Mouse (Mus musculus) myocyte (in vitro differentiated cells): ENCODE measurements around the gene Mapre1. TPM values are rescaled to one million over a fixed set of nuclear protein-coding genes. Genes with fewer than 3 reads are reported as not detected.

Source experiments
- H3K27me3 ChIP-seq: one replicate; pipeline ENCODE4 v1.6.1; 2011; ENCODE audit not compliant: control insufficient read depth, insufficient read depth, insufficient read length
- H3K36me3 ChIP-seq: one replicate; pipeline ENCODE4 v1.6.1; 2011; ENCODE audit not compliant: control insufficient read depth, insufficient read depth
- H3K4me2 ChIP-seq: one replicate; pipeline ENCODE4 v1.6.1; 2011; ENCODE audit warnings: low read depth, control low read depth
- H3K4me3 ChIP-seq: one replicate; pipeline ENCODE4 v1.5.1; 2011; ENCODE audit warnings: mild to moderate bottlenecking, control low read depth, moderate library complexity
- H3K79me2 ChIP-seq: one replicate; pipeline ENCODE4 v1.6.1; 2011; ENCODE audit not compliant: control insufficient read depth, insufficient read depth
- H3ac ChIP-seq: one replicate; pipeline ENCODE4 v1.6.1; 2011; ENCODE audit not compliant: control insufficient read depth, insufficient read length
- CEBPB ChIP-seq: IDR thresholded peaks from 2 replicates; pipeline ENCODE4 v1.6.1; 2011; ENCODE audit warnings: mild to moderate bottlenecking, moderate library complexity; ENCODE audit not compliant: poor library complexity, insufficient read depth, severe bottlenecking
- E2F4 ChIP-seq: IDR thresholded peaks from one replicate; pipeline ENCODE4 v1.6.1; 2011; ENCODE audit warnings: mild to moderate bottlenecking, control low read depth, moderate library complexity; ENCODE audit not compliant: insufficient read depth
- MAX ChIP-seq: IDR thresholded peaks from one replicate; pipeline ENCODE4 v1.6.1; 2011; ENCODE audit warnings: low read depth, mild to moderate bottlenecking, control low read depth
- MYOD1 ChIP-seq, 3 experiments: IDR thresholded peaks; one replicate each; pipeline ENCODE4 v1.6.1; 2011; ENCODE audit warnings: control low read depth in 2 of 3, low read depth in 2 of 3, mild to moderate bottlenecking in 2 of 3, moderate library complexity in 1 of 3; ENCODE audit not compliant: insufficient read length in 2 of 3, control insufficient read depth in 1 of 3
- MYOG ChIP-seq, 3 experiments: IDR thresholded peaks; one replicate each; pipeline ENCODE4 v1.6.1; 2011; ENCODE audit warnings: control low read depth in 2 of 3, low read depth in 2 of 3, mild to moderate bottlenecking in 2 of 3; ENCODE audit not compliant: insufficient read length in 2 of 3, control insufficient read depth in 1 of 3, insufficient read depth in 1 of 3
- POLR2A ChIP-seq: IDR thresholded peaks from one replicate; pipeline ENCODE4 v1.6.1; 2011; ENCODE audit warnings: low read depth, mild to moderate bottlenecking, control low read depth, moderate library complexity; ENCODE audit not compliant: insufficient read length
- POLR2AphosphoS2 ChIP-seq: IDR thresholded peaks from one replicate; pipeline ENCODE4 v1.6.1; 2011; ENCODE audit warnings: low read depth, control low read depth; ENCODE audit not compliant: insufficient read length
- REST ChIP-seq: IDR thresholded peaks from one replicate; pipeline ENCODE4 v1.6.1; 2011; ENCODE audit warnings: mild to moderate bottlenecking, control low read depth, moderate library complexity; ENCODE audit not compliant: insufficient read depth, insufficient read length
- SRF ChIP-seq: IDR thresholded peaks from one replicate; pipeline ENCODE4 v1.6.1; 2011; ENCODE audit warnings: low read depth; ENCODE audit not compliant: control insufficient read depth, insufficient read length
- TCF12 ChIP-seq: IDR thresholded peaks from one replicate; pipeline ENCODE4 v1.6.1; 2011; ENCODE audit warnings: mild to moderate bottlenecking, control low read depth; ENCODE audit not compliant: poor library complexity, insufficient read depth, severe bottlenecking
- TCF3 ChIP-seq: IDR thresholded peaks from one replicate; pipeline ENCODE4 v1.6.1; 2011; ENCODE audit warnings: low read depth, control low read depth; ENCODE audit not compliant: insufficient read length
- USF1 ChIP-seq: IDR thresholded peaks from one replicate; pipeline ENCODE4 v1.6.1; 2011; ENCODE audit warnings: low read depth, mild to moderate bottlenecking, control low read depth, moderate library complexity
- polyA plus RNA-seq: library from polyadenylated mRNA; unstranded; fragments of >200 nt; fragmentation: generic; extraction: Trizol; gene quantifications from one replicate; pipeline ENCODE4 v1.2.1, GENCODE M21; 2012; ENCODE audit warnings: missing spikeins

Gene Mapre1
- polyA plus RNA-seq, 1 experiment, result 60.5 TPM

GRCm38 (mm10) chr2:153741437-153742065 is 477 bp downstream of the Mapre1 start:
- H3K27me3 ChIP-seq, result no peaks in the 10 kb centered on the region
- H3K4me3 ChIP-seq, result peak overlapping the region; percentile 84
- peaks cover 52% of the 10 kb centered on the region for H3K79me2 ChIP-seq
- H3ac ChIP-seq, result peak overlapping the region; percentile 54
- TF ChIP-seq POLR2A (no peak), POLR2AphosphoS2 (peak; percentile 43)
- no peaks in the 10 kb centered on the region for H3K36me3 ChIP-seq
- peak overlapping the region; percentile 86 for H3K4me2 ChIP-seq

GRCm38 (mm10) chr2:153747994-153748393 is 6.9 kb downstream of the Mapre1 start:
- peaks cover 11% of the 10 kb centered on the region for H3K36me3 ChIP-seq
- TF ChIP-seq TCF12 (no peak), POLR2A (no peak), USF1 (no peak), SRF (no peak), CEBPB (no peak), E2F4 (no peak), MYOG (IDR thresholded peaks at IDR 0.05; ENCODE audit: control insufficient read depth in 1 of 3, insufficient read depth in 1 of 3, insufficient read length in 2 of 3, low read depth in 2 of 3) (no peak), MYOD1 (IDR thresholded peaks at IDR 0.05; ENCODE audit: control insufficient read depth in 1 of 3, insufficient read length in 2 of 3, low read depth in 2 of 3) (no peak), MAX (no peak), TCF3 (no peak), REST (no peak), POLR2AphosphoS2 (no peak)

DNA sequence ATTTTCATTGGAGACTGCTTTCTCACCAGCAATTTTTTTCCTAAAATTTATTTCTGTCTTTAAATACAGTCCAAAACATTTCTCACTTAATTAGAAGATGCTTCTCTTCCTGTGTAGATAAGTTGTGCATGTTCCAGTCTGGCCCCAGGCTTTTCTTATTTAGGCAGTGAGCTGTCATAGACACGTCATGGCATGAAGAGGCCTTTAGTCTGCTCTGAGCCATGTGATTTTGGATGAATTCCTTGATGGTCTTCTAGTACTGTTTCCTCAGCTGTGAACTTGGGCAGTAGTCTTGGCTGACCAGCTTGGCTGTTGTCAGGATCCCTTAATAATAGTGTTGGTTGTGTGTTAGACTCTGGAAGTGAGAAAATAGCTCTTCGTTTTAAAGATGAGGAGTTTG is 9.3 kb downstream of the Mapre1 start:
- H3ac ChIP-seq, result no peak overlapping the region
- no peaks in the 10 kb centered on the region for H3K27me3 ChIP-seq
- TF ChIP-seq REST, result no peak
- TF ChIP-seq POLR2A, result no peak
- TF ChIP-seq TCF3, result no peak
- no peak for TF ChIP-seq POLR2AphosphoS2
- H3K4me2 ChIP-seq, result no peak overlapping the region
- peaks cover 92% of the 10 kb centered on the region for H3K79me2 ChIP-seq
- no peak overlapping the region for H3K4me3 ChIP-seq
- peaks cover 11% of the 10 kb centered on the region for H3K36me3 ChIP-seq

More at GRCm38 (mm10) chr2:153747994-153748393, 6.9 kb downstream of the Mapre1 start:
- H3K79me2 ChIP-seq, result peaks cover 92% of the 10 kb centered on the region
- H3K4me3 ChIP-seq, result no peak overlapping the region
- H3ac ChIP-seq, result no peak overlapping the region
- H3K27me3 ChIP-seq, result no peaks in the 10 kb centered on the region
- no peak overlapping the region for H3K4me2 ChIP-seq

DNA sequence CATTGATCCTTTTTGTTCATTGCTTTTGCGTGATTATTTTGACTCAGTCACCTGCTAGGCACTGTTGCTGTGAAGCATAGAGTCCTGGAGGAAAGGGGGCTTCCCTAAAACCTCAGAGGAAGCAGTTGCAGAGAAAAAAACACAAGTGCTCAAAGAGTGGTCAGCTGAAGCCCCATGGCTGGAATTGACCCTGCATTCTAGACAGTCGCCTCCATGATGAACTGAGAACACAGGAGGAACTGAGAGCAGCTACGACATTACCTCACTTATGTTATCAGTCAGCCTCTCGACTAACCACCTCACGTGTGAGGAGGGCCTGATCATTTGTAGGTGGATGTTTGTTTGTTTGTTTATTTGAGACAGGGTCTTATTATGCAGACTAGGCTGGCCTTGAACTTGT is 21.0 kb downstream of the Mapre1 start:
- H3K36me3 ChIP-seq, result peaks cover 66% of the 10 kb centered on the region
- H3K4me2 ChIP-seq, result no peak overlapping the region
- H3K79me2 ChIP-seq, result peaks cover 15% of the 10 kb centered on the region
- no peak overlapping the region for H3K4me3 ChIP-seq
- no peaks in the 10 kb centered on the region for H3K27me3 ChIP-seq
- TF ChIP-seq POLR2AphosphoS2 (no peak), MYOG (IDR thresholded peaks at IDR 0.05; ENCODE audit: control insufficient read depth in 1 of 3, insufficient read depth in 1 of 3, insufficient read length in 2 of 3, low read depth in 2 of 3) (no peak), CEBPB (no peak), USF1 (no peak), POLR2A (no peak), MYOD1 (IDR thresholded peaks at IDR 0.05; ENCODE audit: control insufficient read depth in 1 of 3, insufficient read length in 2 of 3, low read depth in 2 of 3) (no peak), TCF12 (no peak)
- H3ac ChIP-seq, result no peak overlapping the region

- no peaks in the 10 kb centered on the region for H3K79me2 ChIP-seq
- H3K36me3 ChIP-seq, result peaks cover 70% of the 10 kb centered on the region
- H3K4me3 ChIP-seq, result no peak overlapping the region
- no peak overlapping the region for H3K4me2 ChIP-seq
- H3K27me3 ChIP-seq, result no peaks in the 10 kb centered on the region
- TF ChIP-seq REST, result no peak
- TF ChIP-seq SRF, result no peak
- no peak for TF ChIP-seq MAX
- no peak for TF ChIP-seq POLR2A
- TF ChIP-seq CEBPB, result no peak
- TF ChIP-seq E2F4, result no peak
- no peak for TF ChIP-seq MYOD1 (IDR thresholded peaks at IDR 0.05; ENCODE audit: control insufficient read depth in 1 of 3, insufficient read length in 2 of 3, low read depth in 2 of 3)
- no peak for TF ChIP-seq USF1
- TF ChIP-seq POLR2AphosphoS2, result no peak
- no peak for TF ChIP-seq MYOG (IDR thresholded peaks at IDR 0.05; ENCODE audit: control insufficient read depth in 1 of 3, insufficient read depth in 1 of 3, insufficient read length in 2 of 3, low read depth in 2 of 3)
- no peak for TF ChIP-seq TCF12
- no peak for TF ChIP-seq TCF3
- no peak overlapping the region for H3ac ChIP-seq
Observed at GRCm38 (mm10) chr2:153767484-153767883, 26.4 kb downstream of the Mapre1 start.
